Mouse (Mus musculus): ENCODE results near the gene Ptx4.

DNA sequence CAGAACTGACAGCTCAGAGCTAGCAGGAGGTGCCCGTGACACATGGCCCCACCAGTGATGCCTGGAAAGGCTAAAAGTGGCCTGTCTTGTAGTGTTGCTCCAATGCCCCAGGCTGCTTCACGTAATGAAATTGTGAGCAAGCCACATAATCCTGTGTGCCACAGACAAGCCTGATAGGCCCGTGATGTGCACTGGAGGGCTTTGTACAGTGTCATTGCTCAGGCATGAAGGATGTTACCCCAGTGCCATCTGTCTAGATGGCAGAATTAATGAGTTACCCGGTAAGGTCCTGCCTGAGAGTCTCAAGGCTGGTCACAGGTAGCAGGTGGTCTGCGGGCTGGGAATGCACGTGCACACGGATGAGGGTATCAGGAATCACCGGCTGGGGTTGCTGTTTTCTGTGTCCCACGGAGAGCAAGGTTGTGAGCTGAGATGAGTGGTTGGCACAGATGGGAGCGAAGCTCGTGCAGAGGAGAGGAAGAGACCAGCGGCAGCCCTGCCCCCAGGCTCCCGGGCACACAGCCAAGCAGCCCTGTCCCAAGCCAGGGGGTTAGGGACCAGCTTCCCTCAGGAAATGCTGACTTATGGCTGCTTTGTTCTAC, 42.7 kb upstream of the Ptx4 start:
- TF ChIP-seq EP300 (IDR thresholded peaks at IDR 0.05; ENCODE audit: low read depth) (no peak), CTCF (IDR thresholded peaks at IDR 0.05; ENCODE audit: low read depth) (no peak)
